Mouse (Mus musculus) adrenal gland (tissue): ENCODE measurements around the gene Il1rap.

ENCODE experiments used
- intact Hi-C: fragments of 180-260 bp; cut with DNase I; formaldehyde crosslinking; loops from one replicate; pipeline ENCODE4 v1.15.1; 2025

Il1rap gene

GRCm38 (mm10) chr16:26723952-26724747 is 142.6 kb downstream of the Il1rap start:
- intact Hi-C loops = no loop called here

GRCm38 (mm10) chr16:26728139-26728538 is 146.6 kb downstream of the Il1rap start:
- intact Hi-C loops = no loop called here

- intact Hi-C loops = no loop called here
These were observed 149.4 kb downstream of the Il1rap start for GRCm38 (mm10) chr16:26730941-26731340.

GRCm38 (mm10) chr16:26732566-26732965 is 151.1 kb downstream of the Il1rap start:
- intact Hi-C loops = no loop called here

- intact Hi-C loops = no loop called here
These were observed 174.1 kb downstream of the Il1rap start for GRCm38 (mm10) chr16:26755381-26756155.

GRCm38 (mm10) chr16:26775976-26776375 is 194.5 kb downstream of the Il1rap start:
- intact Hi-C loops = loop anchor here (10.0 kb wide), 1 partner anchor 221 kb away; no protein-coding TSS in a partner anchor

GRCm38 (mm10) chr16:26777132-26777531 is 195.6 kb downstream of the Il1rap start:
- intact Hi-C loops = loop anchor here (10.0 kb wide), 1 partner anchor 222 kb away; no protein-coding TSS in a partner anchor
